Mouse (Mus musculus) forebrain, embryonic 16.5 days (tissue): ENCODE measurements at regions not wholly inside any gene's neighbourhood (a gene's known extent, or its start where the extent isn't known, plus 50 kb on each side); places are given as distances from the start of the nearest gene placed in this dataset.
"Not testable (repeated sequence)": the region's sequence is repeated elsewhere in the genome, so short reads cannot be mapped to it uniquely, and the experiment has no call there.

Source experiments
- ATAC-seq: fragments of 200-750 bp; cut with Nextera tagmentation; 2 replicates; pipeline ENCODE4 v1.8.0; 2017; ENCODE audit warnings: mild to moderate bottlenecking, moderate library complexity
- H3K27ac ChIP-seq: fragments of 300-500 bp; sonication (generic); 2 replicates; pipeline ENCODE4 v1.5.1; 2014; ENCODE audit warnings: low read length, control low read depth
- H3K27me3 ChIP-seq: fragments of 300-500 bp; sonication (generic); replicated peaks from 2 replicates; pipeline ENCODE4 v1.6.1; 2014; ENCODE audit warnings: low read length; ENCODE audit not compliant: control insufficient read depth, insufficient read depth
- H3K36me3 ChIP-seq: fragments of 300-500 bp; sonication (generic); 2 replicates; pipeline ENCODE4 v1.6.1; 2014; ENCODE audit not compliant: control insufficient read depth, insufficient read depth
- H3K4me1 ChIP-seq: fragments of 300-500 bp; sonication (generic); replicated peaks from 2 replicates; pipeline ENCODE4 v1.6.1; 2014; ENCODE audit warnings: low read length; ENCODE audit not compliant: control insufficient read depth, insufficient read depth
- H3K4me2 ChIP-seq: fragments of 300-500 bp; sonication (generic); 2 replicates; pipeline ENCODE4 v1.6.1; 2014; ENCODE audit warnings: mild to moderate bottlenecking, low read length, control low read depth
- H3K4me3 ChIP-seq: fragments of 300-500 bp; sonication (generic); replicated peaks from 2 replicates; pipeline ENCODE4 v1.5.1; 2014; ENCODE audit warnings: mild to moderate bottlenecking, low read length, control low read depth
- H3K9ac ChIP-seq: fragments of 300-500 bp; sonication (generic); replicated peaks from 2 replicates; pipeline ENCODE4 v1.6.1; 2014; ENCODE audit warnings: low read depth, low read length, control low read depth
- H3K9me3 ChIP-seq: fragments of 300-500 bp; sonication (generic); 2 replicates; pipeline ENCODE4 v1.6.1; 2016; ENCODE audit warnings: low read length; ENCODE audit not compliant: control insufficient read depth
- WGBS: fragments of 180-500 bp; shearing (Covaris S2); extraction: QIAGEN DNeasy Blood & Tissue Kit; methylation state at CpG from one replicate; pipeline ENCODE4 v1.1.7; 2014; 5-methylcytosine and 5-hydroxymethylcytosine counted together

DNA sequence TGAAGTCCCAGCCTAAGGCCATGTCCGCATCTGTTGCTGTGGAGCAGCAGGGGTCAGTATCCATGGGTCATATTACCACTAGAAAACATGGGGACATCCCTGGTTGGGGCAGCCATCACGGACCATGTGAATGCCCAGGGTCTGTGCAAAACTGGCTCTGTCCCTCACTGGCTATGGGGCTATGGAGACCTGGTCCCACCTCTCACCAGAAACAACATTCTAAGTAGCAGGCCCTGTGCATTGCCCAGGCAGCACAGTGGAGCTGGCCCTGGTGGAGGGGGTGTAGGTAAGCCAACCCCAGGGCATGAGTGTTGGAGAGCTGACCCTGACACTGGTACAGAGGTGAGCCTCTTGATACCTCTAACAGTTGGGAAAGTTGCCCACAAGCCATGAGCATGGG lies 213.7 kb downstream of the Macc1 start:
- H3K27ac ChIP-seq: no peak overlapping the region
- no peak overlapping the region for H3K9ac ChIP-seq
- no peak overlapping the region for H3K4me2 ChIP-seq
- no peak overlapping the region for H3K4me3 ChIP-seq
- H3K9me3 ChIP-seq: no peaks in the 10 kb centered on the region
- no peaks in the 10 kb centered on the region for H3K27me3 ChIP-seq
- 87% methylated on average over 2 of the region's 2 CpGs for whole genome bisulfite sequencing
- no peak for ATAC-seq
- no peaks in the 10 kb centered on the region for H3K36me3 ChIP-seq
- H3K4me1 ChIP-seq: no peaks in the 10 kb centered on the region

DNA sequence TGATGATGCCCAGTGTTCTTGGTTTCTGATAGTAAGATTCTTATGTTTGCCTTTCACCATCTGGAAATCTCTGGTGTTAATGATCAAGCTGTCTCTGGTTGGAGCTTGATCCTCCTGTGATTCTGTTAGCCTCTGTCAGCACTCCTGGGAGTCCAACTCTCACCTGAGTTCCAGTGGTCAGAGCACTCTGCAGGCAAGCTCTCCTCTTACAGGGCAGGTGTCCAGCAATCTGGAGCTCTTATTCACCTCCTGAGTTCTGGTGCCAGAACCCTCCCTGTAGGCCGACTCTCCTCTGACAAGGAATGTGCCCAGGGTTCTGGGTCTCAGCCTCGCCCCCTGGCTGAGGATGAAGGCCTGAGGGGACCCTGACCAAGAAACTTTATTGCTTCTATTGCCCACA lies 234.3 kb downstream of the Macc1 start:
- H3K4me3 ChIP-seq, H3K4me1 ChIP-seq, H3K4me2 ChIP-seq, ATAC-seq, H3K9ac ChIP-seq, H3K9me3 ChIP-seq, H3K36me3 ChIP-seq, H3K27ac ChIP-seq, H3K27me3 ChIP-seq: not testable (repeated sequence)
- WGBS: 76% methylated on average over 2 of the region's 2 CpGs

DNA sequence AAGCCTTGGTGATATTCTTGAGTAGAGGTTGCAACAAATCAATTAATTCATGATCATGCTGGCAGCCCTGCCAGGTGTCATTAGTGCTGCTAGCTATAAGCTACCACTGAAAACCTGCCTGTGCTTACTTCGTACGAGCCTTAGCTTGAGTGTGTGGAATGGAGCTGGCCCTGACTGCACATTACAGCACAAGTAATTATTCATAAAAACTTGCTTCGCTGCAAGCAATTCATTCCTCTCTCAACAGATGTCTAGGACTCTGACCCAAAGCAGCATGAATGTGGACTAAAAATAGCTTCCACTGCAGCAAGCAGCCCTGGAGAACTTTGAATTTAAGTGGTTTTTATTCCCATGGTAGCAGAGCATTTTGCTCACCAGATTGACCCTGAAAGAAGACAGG lies 262.6 kb downstream of the Macc1 start:
- no peaks in the 10 kb centered on the region for H3K27me3 ChIP-seq
- no peak overlapping the region for H3K27ac ChIP-seq
- no peaks in the 10 kb centered on the region for H3K36me3 ChIP-seq
- no peaks in the 10 kb centered on the region; the same call in 1 of the 2 replicates for H3K4me1 ChIP-seq
- no peak overlapping the region for H3K4me3 ChIP-seq
- peak; percentile 88 for ATAC-seq
- no peak overlapping the region for H3K4me2 ChIP-seq
- no peak overlapping the region for H3K9ac ChIP-seq
- WGBS: 33% methylated on average over 3 of the region's 3 CpGs
- H3K9me3 ChIP-seq: peaks cover 1% of the 10 kb centered on the region

DNA sequence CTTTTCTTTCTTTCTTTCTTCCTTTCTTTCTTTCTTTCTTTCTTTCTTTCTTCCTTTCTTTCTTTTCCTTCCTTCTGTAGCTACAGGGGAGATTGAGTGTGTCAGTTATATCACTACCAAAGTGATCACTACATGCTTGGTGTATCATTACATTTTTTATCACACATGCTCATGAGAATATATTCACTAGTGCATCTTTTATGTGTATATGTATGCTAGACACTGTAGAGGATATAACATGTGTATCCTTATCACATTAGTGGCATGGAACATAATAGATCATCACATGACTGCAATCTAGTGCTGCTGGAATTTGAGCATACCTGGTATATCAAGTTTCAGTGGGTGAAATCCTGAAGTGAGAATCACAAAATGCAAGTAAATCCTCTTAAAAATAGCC lies 263.2 kb downstream of the Macc1 start:
- no peak overlapping the region for H3K4me3 ChIP-seq
- no peak overlapping the region for H3K4me2 ChIP-seq
- ATAC-seq: no peak
- H3K9me3 ChIP-seq: no peaks in the 10 kb centered on the region
- H3K36me3 ChIP-seq: no peaks in the 10 kb centered on the region
- H3K27ac ChIP-seq: no peak overlapping the region
- no peaks in the 10 kb centered on the region; the same call in 1 of the 2 replicates for H3K4me1 ChIP-seq
- H3K9ac ChIP-seq: no peak overlapping the region
- H3K27me3 ChIP-seq: no peaks in the 10 kb centered on the region

- no peak for ATAC-seq
- H3K9ac ChIP-seq: no peak overlapping the region
- H3K27me3 ChIP-seq: no peaks in the 10 kb centered on the region
- H3K4me1 ChIP-seq: no peaks in the 10 kb centered on the region
- H3K36me3 ChIP-seq: no peaks in the 10 kb centered on the region
- H3K4me3 ChIP-seq: no peak overlapping the region
- H3K9me3 ChIP-seq: no peaks in the 10 kb centered on the region
- no peak overlapping the region for H3K27ac ChIP-seq
- H3K4me2 ChIP-seq: no peak overlapping the region
Measured at GRCm38 (mm10) chr12:119601361-119601760, 287.3 kb downstream of the Macc1 start.

DNA sequence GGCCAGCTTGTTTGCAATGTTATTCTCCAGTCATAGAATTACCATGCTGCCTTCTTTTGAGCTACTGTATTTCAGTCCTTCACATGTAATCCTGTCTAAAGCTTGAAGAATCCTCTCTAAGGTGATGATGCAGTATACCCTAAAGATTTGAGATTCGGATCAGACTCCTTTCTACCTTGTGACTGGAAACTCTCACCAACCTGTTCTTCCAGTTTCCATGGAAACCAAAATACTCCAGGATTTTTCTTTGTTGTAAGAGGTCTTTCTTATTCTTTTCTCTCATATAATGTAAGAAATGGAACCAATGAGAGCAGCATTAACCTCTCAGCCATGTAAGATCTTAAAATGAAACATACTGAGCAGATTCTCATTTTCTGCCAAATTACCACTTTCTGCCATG lies 310.2 kb downstream of the Macc1 start:
- WGBS: 62% methylated on average over 1 of the region's 1 CpGs
- no peak overlapping the region for H3K4me3 ChIP-seq
- no peaks in the 10 kb centered on the region for H3K9me3 ChIP-seq
- no peaks in the 10 kb centered on the region for H3K4me1 ChIP-seq
- no peak overlapping the region for H3K4me2 ChIP-seq
- no peaks in the 10 kb centered on the region for H3K27me3 ChIP-seq
- no peaks in the 10 kb centered on the region for H3K36me3 ChIP-seq
- ATAC-seq: peak; percentile 38; the same call in 1 of the 2 replicates
- no peak overlapping the region for H3K27ac ChIP-seq
- H3K9ac ChIP-seq: no peak overlapping the region

GRCm38 (mm10) chr12:119655366-119655765 lies 290.3 kb upstream of the Tmem196 start:
- ATAC-seq: no peak
- H3K4me1 ChIP-seq: no peaks in the 10 kb centered on the region
- H3K27me3 ChIP-seq: no peaks in the 10 kb centered on the region
- H3K9me3 ChIP-seq: no peaks in the 10 kb centered on the region
- H3K9ac ChIP-seq: no peak overlapping the region
- H3K36me3 ChIP-seq: no peaks in the 10 kb centered on the region
- H3K4me2 ChIP-seq: no peak overlapping the region
- no peak overlapping the region for H3K27ac ChIP-seq
- 65% methylated on average over 2 of the region's 2 CpGs for WGBS
- H3K4me3 ChIP-seq: no peak overlapping the region
